Mouse (Mus musculus): ENCODE measurements around the gene Tjp1.

DNA sequence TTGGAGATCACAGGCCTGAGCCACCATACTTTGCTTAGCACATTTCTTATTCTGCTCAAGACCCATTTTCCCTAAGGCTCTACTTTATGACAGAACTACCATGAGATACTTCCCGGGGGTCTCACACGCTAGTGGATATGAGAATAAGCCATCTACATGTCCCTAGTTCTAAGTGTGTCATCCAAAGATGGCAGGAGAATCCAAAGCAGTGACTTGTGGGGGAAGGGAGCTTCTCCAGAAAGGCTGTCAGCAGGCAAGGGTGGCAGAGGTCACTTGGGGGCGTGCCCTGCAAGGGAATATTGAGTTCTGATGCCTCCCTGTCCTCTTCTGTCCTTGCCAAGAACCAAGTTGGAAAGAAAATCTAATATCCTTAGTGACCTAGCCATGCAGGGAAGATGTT, 150.1 kb downstream of the Tjp1 start:
- TF ChIP-seq POLR2A (IDR thresholded peaks at IDR 0.05; ENCODE audit: low read depth, low read length), result no peak
- no peak for TF ChIP-seq CTCF (IDR thresholded peaks at IDR 0.05; ENCODE audit: borderline replicate concordance, insufficient read depth, low read length)

Data from embryonic fibroblast, embryonic 13.5 days (primary cell).